Mouse (Mus musculus) liver, adult 2 months (tissue): ENCODE results near the gene Wif1.

Experiments used
- CTCF ChIP-seq: fragments of 200-500 bp; IDR thresholded peaks from 2 replicates; pipeline ENCODE4 v1.5.1; 2011; ENCODE audit warnings: low read depth, low read length, control low read depth
- POLR2A ChIP-seq: fragments of 200-500 bp; IDR thresholded peaks from 2 replicates; pipeline ENCODE4 v1.6.1; 2011; ENCODE audit warnings: low read length, control low read depth; ENCODE audit not compliant: insufficient read depth; ENCODE audit errors: extremely low read depth

DNA sequence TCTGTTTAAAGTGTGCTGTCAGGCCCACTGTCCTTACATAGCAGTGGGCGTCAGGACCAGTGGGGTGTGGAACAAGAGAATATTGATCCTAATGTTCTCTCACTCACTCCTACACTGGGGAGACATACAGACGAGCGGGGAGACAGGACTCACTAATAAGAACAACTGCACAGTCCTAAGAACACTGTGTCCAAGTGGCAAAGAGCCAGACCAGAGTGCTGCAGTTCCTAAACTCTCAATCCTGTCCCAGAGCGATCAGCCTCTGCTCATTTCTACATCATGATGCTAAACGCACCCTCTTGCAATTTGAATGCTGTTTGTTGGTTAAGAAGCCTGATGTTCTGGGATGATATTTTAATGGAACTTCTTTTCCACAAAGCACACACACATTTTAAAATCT is 54.9 kb downstream of the Wif1 start:
- TF ChIP-seq CTCF (no peak), POLR2A (no peak)
